Mouse (Mus musculus) thymus, adult 2 months (tissue): ENCODE results near the gene F11. TPM values are rescaled to one million over a fixed set of nuclear protein-coding genes. Genes with fewer than 3 reads are reported as not detected.

ENCODE experiments used
- DNase-seq: peaks from one replicate; pipeline ENCODE4 v3.0.0; 2021
- H3K27ac ChIP-seq: fragments of 200-500 bp; 2 replicates; pipeline ENCODE4 v1.5.1; 2012; ENCODE audit warnings: low read length, control low read depth; ENCODE audit not compliant: control insufficient read depth, insufficient read depth
- H3K27me3 ChIP-seq: fragments of 200-500 bp; 2 replicates; pipeline ENCODE4 v1.6.1; 2012; ENCODE audit warnings: mild to moderate bottlenecking, low read length, moderate library complexity, mixed read lengths; ENCODE audit not compliant: control insufficient read depth, insufficient read depth
- H3K36me3 ChIP-seq: fragments of 200-500 bp; 2 replicates; pipeline ENCODE4 v1.6.1; 2012; ENCODE audit warnings: mild to moderate bottlenecking, low read length, moderate library complexity; ENCODE audit not compliant: control insufficient read depth, insufficient read depth
- H3K4me1 ChIP-seq: fragments of 200-500 bp; replicated peaks from 2 replicates; pipeline ENCODE4 v1.6.1; 2012; ENCODE audit warnings: low read length; ENCODE audit not compliant: control insufficient read depth, insufficient read depth
- H3K4me3 ChIP-seq: fragments of 200-500 bp; 2 replicates; pipeline ENCODE4 v1.5.1; 2012; ENCODE audit warnings: mild to moderate bottlenecking, low read length, control low read depth, moderate library complexity; ENCODE audit not compliant: control insufficient read depth, insufficient read depth
- CTCF ChIP-seq: fragments of 200-500 bp; IDR thresholded peaks from 2 replicates; pipeline ENCODE4 v1.5.1; 2012; ENCODE audit warnings: mild to moderate bottlenecking, control low read depth, low read length, moderate library complexity, borderline replicate concordance; ENCODE audit not compliant: control insufficient read depth, poor library complexity, insufficient read depth; ENCODE audit errors: extremely low read depth
- POLR2A ChIP-seq: fragments of 200-500 bp; IDR thresholded peaks from 2 replicates; pipeline ENCODE4 v1.6.1; 2012; ENCODE audit warnings: mild to moderate bottlenecking, low read length, control low read depth, moderate library complexity; ENCODE audit not compliant: control insufficient read depth, poor library complexity, insufficient read depth; ENCODE audit errors: extremely low read depth
- WGBS: fragments of 180-500 bp; shearing (Covaris S2); methylation state at CpG from one replicate; pipeline ENCODE4 v1.1.7; 2018; 5-methylcytosine and 5-hydroxymethylcytosine counted together
- polyA plus RNA-seq: library from polyadenylated mRNA; depleted of rRNA; stranded (reverse); fragments of >200 nt; gene quantifications from 2 replicates; pipeline ENCODE4 v1.2.3, GENCODE M21; 2012

The F11 gene
- polyA plus RNA-seq, 1 experiment = not detected

DNA sequence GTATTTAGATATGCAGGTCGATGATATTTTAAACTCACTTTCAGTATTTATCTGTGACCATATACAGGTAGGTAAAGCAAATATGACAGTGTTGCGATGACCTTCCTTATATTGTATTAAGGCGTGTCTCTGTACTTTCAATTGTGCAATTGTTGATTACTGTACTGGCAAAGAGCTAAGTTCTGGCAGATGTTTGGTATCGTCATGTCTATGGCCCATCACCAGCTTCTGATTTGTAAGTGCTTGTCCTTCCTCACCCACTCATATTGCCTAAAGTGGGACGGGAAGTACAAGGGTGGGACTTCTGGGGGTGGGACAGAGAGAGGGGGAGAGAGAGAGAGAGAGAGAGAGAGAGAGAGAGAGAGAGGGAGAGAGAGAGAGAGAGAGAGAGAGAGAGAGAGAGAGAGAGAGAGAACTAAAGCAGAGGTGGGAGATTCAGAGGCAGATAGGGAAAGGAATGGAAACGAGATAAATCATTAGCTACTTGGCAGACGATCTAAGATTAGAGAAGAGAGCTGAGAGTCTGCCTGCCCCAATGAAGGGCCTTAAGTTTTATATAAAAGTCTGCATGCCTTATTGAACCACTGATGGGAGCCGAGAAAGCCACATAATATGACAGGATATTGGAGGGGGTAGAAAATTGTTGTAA is 7.5 kb downstream of the F11 start:
- Histone ChIP-seq H3K27ac (no peak overlapping the region), H3K4me1 (no peaks in the 10 kb centered on the region), H3K4me3 (no peak overlapping the region), H3K27me3 (no peaks in the 10 kb centered on the region), H3K36me3 (no peaks in the 10 kb centered on the region)
- no peak for TF ChIP-seq POLR2A
- no peak for TF ChIP-seq CTCF
- 86% methylated on average over 8 of the region's 8 CpGs for WGBS
- DNase-seq = no peak

DNA sequence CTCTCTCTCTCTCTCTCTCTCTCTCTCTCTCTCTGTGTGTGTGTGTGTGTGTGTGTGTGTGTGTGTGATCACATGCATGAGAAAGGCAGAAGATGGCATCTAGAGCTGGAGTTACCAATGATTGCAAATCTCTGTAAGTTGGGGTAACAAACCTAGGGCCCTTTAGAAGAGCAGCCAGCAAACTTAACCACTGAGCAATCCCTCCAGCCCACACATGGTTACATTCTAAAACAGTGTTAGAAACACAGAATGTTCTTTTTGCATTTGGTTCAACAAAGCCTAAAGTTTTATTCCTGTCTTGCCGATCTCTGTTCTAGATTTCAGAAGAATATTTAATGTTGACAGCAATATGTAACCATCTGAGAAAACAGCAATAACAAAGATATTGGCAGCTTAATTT is 8.2 kb downstream of the F11 start:
- no peak for DNase-seq
- H3K36me3 ChIP-seq = no peaks in the 10 kb centered on the region
- H3K27me3 ChIP-seq = no peaks in the 10 kb centered on the region
- no peak for TF ChIP-seq POLR2A
- TF ChIP-seq CTCF = no peak
- H3K4me1 ChIP-seq = no peaks in the 10 kb centered on the region
- no peak overlapping the region for H3K4me3 ChIP-seq
- 100% methylated on average over 1 of the region's 1 CpGs for WGBS
- H3K27ac ChIP-seq = no peak overlapping the region

DNA sequence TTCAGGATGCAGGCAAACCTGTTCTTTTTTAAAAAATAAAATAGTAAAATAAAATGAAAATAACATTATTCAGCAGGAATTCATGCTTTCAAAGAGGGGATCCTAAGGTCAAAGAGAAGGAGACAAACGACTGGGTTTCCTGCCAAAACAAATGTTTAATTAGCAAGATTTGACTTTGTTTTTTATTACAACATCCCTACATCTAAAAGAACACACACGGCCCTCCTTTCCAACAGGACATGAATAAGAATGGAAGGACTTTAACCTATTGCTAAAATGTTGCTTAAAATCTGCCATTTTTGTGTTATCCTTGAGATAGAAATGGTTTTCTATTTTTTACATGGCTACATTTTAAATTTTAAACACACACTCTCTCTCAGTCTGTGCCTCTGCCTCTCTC is 8.7 kb downstream of the F11 start:
- H3K4me3 ChIP-seq = no peak overlapping the region
- H3K36me3 ChIP-seq = no peaks in the 10 kb centered on the region
- H3K4me1 ChIP-seq = no peaks in the 10 kb centered on the region
- no peak for DNase-seq
- TF ChIP-seq POLR2A = no peak
- TF ChIP-seq CTCF = no peak
- no peaks in the 10 kb centered on the region for H3K27me3 ChIP-seq
- no peak overlapping the region for H3K27ac ChIP-seq
- 68% methylated on average over 2 of the region's 2 CpGs for WGBS

DNA sequence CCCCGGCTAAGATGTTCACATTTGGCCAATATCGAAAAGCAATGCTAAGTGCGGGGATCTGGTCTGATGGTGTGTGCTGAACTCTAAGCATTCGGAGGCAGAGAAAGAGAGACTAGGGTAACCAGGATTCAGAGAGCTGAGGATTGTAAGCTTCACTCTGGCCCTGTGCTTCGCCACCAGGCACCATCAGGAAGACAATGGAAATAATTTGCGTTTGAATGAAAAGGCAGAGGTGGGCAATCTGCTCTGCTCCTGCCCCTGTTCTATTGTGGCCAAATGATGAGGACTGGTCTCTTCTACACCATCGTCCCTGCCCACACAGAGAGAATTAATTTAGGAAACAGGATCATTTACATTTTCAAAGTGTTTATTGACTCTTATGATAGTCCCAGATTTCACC is 15.5 kb downstream of the F11 start:
- Histone ChIP-seq H3K4me1 (no peaks in the 10 kb centered on the region), H3K27ac (no peak overlapping the region), H3K36me3 (no peaks in the 10 kb centered on the region), H3K4me3 (no peak overlapping the region), H3K27me3 (no peaks in the 10 kb centered on the region)
- 76% methylated on average over 7 of the region's 7 CpGs for WGBS
- no peak for DNase-seq
- TF ChIP-seq POLR2A = no peak
- TF ChIP-seq CTCF = no peak

DNA sequence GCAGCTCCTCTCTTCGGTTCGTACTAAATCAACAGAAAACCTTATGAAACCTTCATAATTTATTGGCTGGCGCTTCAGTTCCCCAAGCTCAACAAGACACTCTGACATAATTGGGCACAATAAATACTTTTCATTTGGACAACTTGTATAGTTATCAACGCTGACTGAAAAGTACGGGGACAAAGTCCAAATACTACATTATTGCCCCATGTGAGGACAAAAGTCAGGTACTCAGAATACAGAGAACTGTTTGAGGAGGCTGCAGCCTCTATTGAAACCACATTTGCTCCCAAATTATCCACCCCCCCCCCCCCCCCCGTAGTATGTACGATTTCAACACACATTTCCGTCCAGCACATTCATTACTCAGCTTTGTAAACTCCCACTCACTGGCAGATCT is 22.5 kb downstream of the F11 start:
- 84% methylated on average over 8 of the region's 8 CpGs for WGBS
- DNase-seq = no peak
- TF ChIP-seq POLR2A = no peak
- no peak for TF ChIP-seq CTCF

DNA sequence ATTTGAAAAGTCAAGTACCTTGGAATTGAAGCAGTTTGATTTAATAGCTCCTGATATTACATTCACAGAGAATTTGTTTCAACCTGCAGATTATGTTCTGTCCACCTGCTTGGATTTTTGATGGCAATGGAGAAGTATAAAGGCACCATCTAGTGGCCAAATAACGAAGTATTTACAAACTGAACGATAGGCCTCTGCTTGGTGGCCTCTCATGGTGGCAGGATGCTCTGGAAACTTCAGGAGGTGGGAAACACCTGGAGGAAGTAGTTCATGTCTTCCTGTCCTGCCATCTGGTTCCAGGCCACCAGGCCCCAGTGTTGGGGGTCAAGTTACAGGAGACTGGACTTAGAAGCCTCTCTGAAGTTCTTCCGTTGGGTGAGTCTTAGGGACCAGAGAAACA is 23.5 kb downstream of the F11 start:
- Histone ChIP-seq H3K27me3 (no peaks in the 10 kb centered on the region), H3K4me1 (no peaks in the 10 kb centered on the region), H3K36me3 (no peaks in the 10 kb centered on the region), H3K4me3 (no peak overlapping the region), H3K27ac (no peak overlapping the region)
- TF ChIP-seq POLR2A (no peak), CTCF (no peak)
- WGBS = 31% methylated on average over 3 of the region's 3 CpGs
- no peak for DNase-seq

More for the DNA sequence above, 22.5 kb downstream of the F11 start:
- Histone ChIP-seq H3K36me3 (no peaks in the 10 kb centered on the region), H3K27ac (no peak overlapping the region), H3K4me3 (no peak overlapping the region), H3K27me3 (no peaks in the 10 kb centered on the region), H3K4me1 (no peaks in the 10 kb centered on the region)
